Mouse (Mus musculus): ENCODE measurements around the gene Irf2.

DNA sequence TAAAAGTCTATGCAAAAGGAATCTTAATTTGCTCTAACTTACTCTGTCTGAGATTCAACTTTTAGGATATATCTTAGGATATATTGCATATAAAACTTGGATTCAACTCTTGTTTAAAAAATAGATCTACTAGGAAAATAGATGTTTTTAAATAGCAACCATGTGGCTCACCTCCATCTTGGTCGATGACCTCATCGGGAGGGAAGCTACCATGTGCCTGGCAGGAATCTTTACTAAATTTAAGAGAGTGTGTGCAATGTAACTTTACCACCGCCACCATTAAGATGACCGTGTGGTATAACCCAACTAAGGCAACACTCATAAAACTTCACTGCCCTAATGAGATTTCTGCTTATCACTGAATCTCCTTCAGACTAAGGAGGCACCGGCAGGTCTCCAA lies 14.8 kb downstream of the Irf2 start:
- TF ChIP-seq POLR2A (IDR thresholded peaks at IDR 0.05; ENCODE audit: insufficient read depth, low read depth, low read length) (no peak), CTCF (IDR thresholded peaks at IDR 0.05; ENCODE audit: insufficient read depth, low read depth, low read length) (no peak)

All from olfactory bulb, adult 2 months (tissue).